Mouse (Mus musculus) midbrain, embryonic 10.5 days (tissue): ENCODE measurements around the gene Il11. TPM values are rescaled to one million over a fixed set of nuclear protein-coding genes. Genes with fewer than 3 reads are reported as not detected.
A peak's percentile ranks its signal among the peaks of the same experiment; 100 is the strongest.

ENCODE experiments used
- DNase-seq: peaks from one replicate; pipeline ENCODE4 v3.0.0-alpha.2; 2017; ENCODE audit warnings: low spot score
- H3K27ac ChIP-seq: fragments of 300-500 bp; sonication (generic); replicated peaks from 2 replicates; pipeline ENCODE4 v1.5.1; 2016; ENCODE audit warnings: mild to moderate bottlenecking
- H3K27me3 ChIP-seq: fragments of 300-500 bp; sonication (generic); 2 replicates; pipeline ENCODE4 v1.6.1; 2016; ENCODE audit warnings: low read depth, mild to moderate bottlenecking; ENCODE audit not compliant: poor library complexity, severe bottlenecking
- H3K36me3 ChIP-seq: fragments of 300-500 bp; sonication (generic); 2 replicates; pipeline ENCODE4 v1.6.1; 2016; ENCODE audit warnings: mild to moderate bottlenecking, moderate library complexity
- H3K4me1 ChIP-seq: fragments of 300-500 bp; sonication (generic); 2 replicates; pipeline ENCODE4 v1.6.1; 2016
- H3K4me3 ChIP-seq: fragments of 300-500 bp; sonication (generic); 2 replicates; pipeline ENCODE4 v1.5.1; 2016; ENCODE audit warnings: mild to moderate bottlenecking, moderate library complexity
- H3K9me3 ChIP-seq: fragments of 300-500 bp; sonication (generic); replicated peaks from 2 replicates; pipeline ENCODE4 v1.6.1; 2016; ENCODE audit warnings: mild to moderate bottlenecking
- WGBS: fragments of 180-500 bp; shearing (Covaris S2); methylation state at CpG from one replicate; pipeline ENCODE4 v1.1.7; 2016; 5-methylcytosine and 5-hydroxymethylcytosine counted together
- polyA plus RNA-seq: library from polyadenylated mRNA; unstranded; fragments of >200 nt; fragmentation: Nextera tagmentation; extraction: Ambion mirVana; gene quantifications from 2 replicates; pipeline ENCODE4 v1.2.1, GENCODE M21; 2016

The Il11 gene
- polyA plus RNA-seq, 1 experiment from 2014 or later: not detected

GRCm38 (mm10) chr7:4747156-4747899 lies 35.3 kb downstream of the Il11 start:
- no peaks in the 10 kb centered on the region for H3K9me3 ChIP-seq

GRCm38 (mm10) chr7:4746326-4746980 lies 36.2 kb downstream of the Il11 start:
- H3K9me3 ChIP-seq: no peaks in the 10 kb centered on the region
- H3K4me3 ChIP-seq: no peak overlapping the region
- H3K27ac ChIP-seq: peak overlapping the region; percentile 33; the same call in 1 of the 2 replicates
- WGBS: 82% methylated on average over 22 of the region's 22 CpGs
- DNase-seq: no peak
- H3K36me3 ChIP-seq: peaks cover 47% of the 10 kb centered on the region
- H3K27me3 ChIP-seq: no peaks in the 10 kb centered on the region
- peaks cover 35% of the 10 kb centered on the region for H3K4me1 ChIP-seq

More at GRCm38 (mm10) chr7:4747156-4747899, 35.3 kb downstream of the Il11 start:
- WGBS: 76% methylated on average over 9 of the region's 9 CpGs
- H3K27me3 ChIP-seq: no peaks in the 10 kb centered on the region
- 0 out of 2 replicates have a peak overlapping the region, but pooled peaks have one; percentile 33 for H3K27ac ChIP-seq
- DNase-seq: no peak
- H3K36me3 ChIP-seq: peaks cover 44% of the 10 kb centered on the region
- no peak overlapping the region for H3K4me3 ChIP-seq
- peaks cover 35% of the 10 kb centered on the region for H3K4me1 ChIP-seq

- Histone ChIP-seq H3K9me3 (no peaks in the 10 kb centered on the region), H3K4me3 (no peak overlapping the region), H3K4me1 (peaks cover 42% of the 10 kb centered on the region), H3K27ac (no peak overlapping the region), H3K27me3 (no peaks in the 10 kb centered on the region), H3K36me3 (peaks cover 47% of the 10 kb centered on the region)
- DNase-seq: no peak
- WGBS: 91% methylated on average over 6 of the region's 6 CpGs
These were observed 37.8 kb downstream of the Il11 start for GRCm38 (mm10) chr7:4744886-4745285.

GRCm38 (mm10) chr7:4743354-4743753 lies 39.3 kb downstream of the Il11 start:
- Histone ChIP-seq H3K27ac (no peak overlapping the region), H3K36me3 (peaks cover 47% of the 10 kb centered on the region), H3K4me1 (peaks cover 52% of the 10 kb centered on the region), H3K27me3 (no peaks in the 10 kb centered on the region), H3K9me3 (no peaks in the 10 kb centered on the region), H3K4me3 (no peak overlapping the region)
- DNase-seq: no peak
- 70% methylated on average over 2 of the region's 2 CpGs for WGBS

- DNase-seq: no peak
- WGBS: 92% methylated on average over 6 of the region's 6 CpGs
- no peaks in the 10 kb centered on the region for H3K27me3 ChIP-seq
- H3K4me1 ChIP-seq: peaks cover 52% of the 10 kb centered on the region
- peak overlapping the region; percentile 96 for H3K27ac ChIP-seq
- no peaks in the 10 kb centered on the region for H3K9me3 ChIP-seq
- H3K36me3 ChIP-seq: peaks cover 47% of the 10 kb centered on the region
- peak overlapping the region; percentile 79 for H3K4me3 ChIP-seq
These were observed 40.2 kb downstream of the Il11 start for GRCm38 (mm10) chr7:4742482-4742819.

GRCm38 (mm10) chr7:4741672-4742481 lies 40.8 kb downstream of the Il11 start:
- WGBS: 86% methylated on average over 21 of the region's 21 CpGs
- DNase-seq: no peak
- H3K9me3 ChIP-seq: no peaks in the 10 kb centered on the region
- H3K4me1 ChIP-seq: peaks cover 49% of the 10 kb centered on the region
- peak overlapping the region; percentile 79 for H3K4me3 ChIP-seq
- peaks cover 43% of the 10 kb centered on the region for H3K36me3 ChIP-seq
- peak overlapping the region; percentile 96 for H3K27ac ChIP-seq
- H3K27me3 ChIP-seq: no peaks in the 10 kb centered on the region

- 8% methylated on average over 4 of the region's 4 CpGs for WGBS
- Histone ChIP-seq H3K9me3 (no peaks in the 10 kb centered on the region), H3K27me3 (no peaks in the 10 kb centered on the region), H3K36me3 (peaks cover 36% of the 10 kb centered on the region), H3K4me1 (peaks cover 42% of the 10 kb centered on the region), H3K4me3 (peak overlapping the region; percentile 79), H3K27ac (peak overlapping the region; percentile 96)
- peak; percentile 50 for DNase-seq
These were observed 41.5 kb downstream of the Il11 start for GRCm38 (mm10) chr7:4741151-4741550.

GRCm38 (mm10) chr7:4740309-4740727 lies 42.3 kb downstream of the Il11 start:
- Histone ChIP-seq H3K27me3 (no peaks in the 10 kb centered on the region), H3K27ac (peak overlapping the region; percentile 96), H3K4me1 (peaks cover 41% of the 10 kb centered on the region), H3K4me3 (peak overlapping the region; percentile 79), H3K9me3 (no peaks in the 10 kb centered on the region), H3K36me3 (peaks cover 27% of the 10 kb centered on the region)
- DNase-seq: no peak
- 1% methylated on average over 14 of the region's 14 CpGs for WGBS

- H3K36me3 ChIP-seq: peaks cover 25% of the 10 kb centered on the region
- peaks cover 41% of the 10 kb centered on the region for H3K4me1 ChIP-seq
- no peaks in the 10 kb centered on the region for H3K27me3 ChIP-seq
- peak; percentile 97 for DNase-seq
- under 1% methylated on average over 42 of the region's 44 CpGs for WGBS
- peak within 1 kb of the TSS; percentile 79 for H3K4me3 ChIP-seq
- H3K9me3 ChIP-seq: no peaks in the 10 kb centered on the region
- H3K27ac ChIP-seq: peak within 1 kb of the TSS; percentile 96
These were observed 42.9 kb downstream of the Il11 start, which contains the start of gene Kmt5c for GRCm38 (mm10) chr7:4739544-4740275. TSS of gene Kmt5c (plus strand) at chr7:4740115.

- WGBS: 51% methylated on average over 10 of the region's 10 CpGs
- H3K4me1 ChIP-seq: peaks cover 41% of the 10 kb centered on the region
- H3K9me3 ChIP-seq: no peaks in the 10 kb centered on the region
- peak overlapping the region; percentile 79 for H3K4me3 ChIP-seq
- no peak for DNase-seq
- H3K27me3 ChIP-seq: no peaks in the 10 kb centered on the region
- H3K27ac ChIP-seq: peak overlapping the region; percentile 96
- peaks cover 19% of the 10 kb centered on the region for H3K36me3 ChIP-seq
These were observed 43.6 kb downstream of the Il11 start for GRCm38 (mm10) chr7:4739041-4739543.

GRCm38 (mm10) chr7:4732968-4733392 lies 49.7 kb downstream of the Il11 start:
- no peak overlapping the region for H3K4me3 ChIP-seq
- H3K4me1 ChIP-seq: no peaks in the 10 kb centered on the region
- no peak for DNase-seq
- no peaks in the 10 kb centered on the region for H3K36me3 ChIP-seq
- H3K9me3 ChIP-seq: 0 out of 2 replicates have a peak, but pooled peaks cover 3% of the 10 kb centered on the region
- WGBS: 77% methylated on average over 6 of the region's 6 CpGs
- no peak overlapping the region for H3K27ac ChIP-seq
- H3K27me3 ChIP-seq: no peaks in the 10 kb centered on the region

- Histone ChIP-seq H3K4me1 (no peaks in the 10 kb centered on the region), H3K4me3 (no peak overlapping the region), H3K36me3 (no peaks in the 10 kb centered on the region), H3K27me3 (no peaks in the 10 kb centered on the region), H3K9me3 (0 out of 2 replicates have a peak, but pooled peaks cover 3% of the 10 kb centered on the region), H3K27ac (no peak overlapping the region)
- 88% methylated on average over 5 of the region's 5 CpGs for WGBS
- no peak for DNase-seq
These were observed 51.6 kb downstream of the Il11 start for GRCm38 (mm10) chr7:4731090-4731489.
